In the genomic region with DNA sequence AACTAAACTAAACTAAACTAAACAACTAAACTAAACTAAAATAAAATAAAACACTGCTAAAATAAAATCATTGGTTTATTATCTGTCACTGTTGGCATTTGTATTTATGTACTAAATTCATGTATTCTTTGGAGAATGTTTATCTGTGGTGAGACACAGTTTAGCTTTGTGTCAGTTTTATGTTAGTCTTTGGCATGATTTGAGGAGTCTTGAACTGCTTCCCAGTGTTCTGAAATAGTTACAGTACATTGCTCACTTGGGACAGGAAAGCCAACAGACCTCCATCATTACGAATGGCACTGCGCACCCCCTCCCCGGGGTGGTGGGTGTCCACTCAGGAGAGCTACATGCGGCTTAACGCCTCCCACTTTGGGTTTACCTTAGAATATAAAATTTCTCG, we compare ENCODE assay signal across 24 mouse cellular contexts.
"Had no signal": no experiment of that assay in that cellular context is flagged by ENCODE, and none has a peak within 500 bp of the region (broad histone marks: within the 10 kb centered on the region; RNA-seq: fewer than 3 reads in every experiment).

No protein-coding gene starts in this region.

- H3K4me3 ChIP-seq: gastrocnemius, adult 2 months; heart, embryonic 10.5 days; heart, embryonic 12.5 days; hindbrain, embryonic 10.5 days; hindbrain, embryonic 12.5 days; intestine, embryonic 15.5 days; layer of hippocampus, adult 2 months; left cerebral cortex, adult 2 months; limb, embryonic 10.5 days; limb, embryonic 12.5 days; liver, embryonic 13.5 days had no signal

- H3K27me3 ChIP-seq: heart, embryonic 12.5 days; hindbrain, embryonic 12.5 days; intestine, embryonic 15.5 days; limb, embryonic 12.5 days; liver, embryonic 13.5 days had no signal

- H3K27ac ChIP-seq: gastrocnemius, adult 2 months; heart, embryonic 10.5 days; hindbrain, embryonic 10.5 days; hindbrain, embryonic 12.5 days; hindbrain, embryonic 14.5 days; intestine, embryonic 15.5 days; layer of hippocampus, adult 2 months; left cerebral cortex, adult 2 months; limb, embryonic 10.5 days; limb, embryonic 12.5 days; liver, embryonic 13.5 days had no signal

- H3K9me3 ChIP-seq: heart, embryonic 10.5 days; heart, embryonic 12.5 days; hindbrain, embryonic 10.5 days; hindbrain, embryonic 12.5 days; intestine, embryonic 15.5 days; limb, embryonic 10.5 days; limb, embryonic 12.5 days; liver, embryonic 13.5 days had no signal

- ATAC-seq: forebrain, embryonic 16.5 days; hindbrain, embryonic 16.5 days; inflammation-experienced regulatory T-cells, adult 6 months; intestine, embryonic 15.5 days; intestine, postnatal 0 days had no signal

- H3K4me1 ChIP-seq: heart, embryonic 10.5 days; heart, embryonic 12.5 days; hindbrain, embryonic 10.5 days; hindbrain, embryonic 12.5 days; intestine, embryonic 15.5 days; limb, embryonic 10.5 days; liver, embryonic 13.5 days had no signal

- H3K36me3 ChIP-seq: heart, embryonic 10.5 days; heart, embryonic 12.5 days; hindbrain, embryonic 10.5 days; hindbrain, embryonic 12.5 days; intestine, embryonic 15.5 days; limb, embryonic 10.5 days; limb, embryonic 12.5 days; liver, embryonic 13.5 days had no signal

- H3K9ac ChIP-seq: heart, embryonic 12.5 days; hindbrain, embryonic 12.5 days; hindbrain, embryonic 14.5 days; intestine, embryonic 15.5 days; limb, embryonic 12.5 days; liver, embryonic 13.5 days had no signal

- DNase-seq: gastrocnemius, adult 2 months; gastrocnemius, postnatal 10 days; gastrocnemius, postnatal 25 days; heart, adult 18-20 months; heart, postnatal 10 days; heart, postnatal 4 days; kidney, postnatal 25 days; liver; liver, embryonic 13.5 days had no signal

- H3K4me2 ChIP-seq: heart, embryonic 12.5 days; hindbrain, embryonic 12.5 days; hindbrain, embryonic 14.5 days; intestine, embryonic 15.5 days; limb, embryonic 12.5 days; liver, embryonic 11.5 days; liver, embryonic 13.5 days had no signal
